Mouse (Mus musculus) frontal cortex, postnatal 10 days (tissue): ENCODE results near the gene Cdh13.

Experiments
- DNase-seq, 2 experiments: peaks; one replicate each; pipeline ENCODE4 v3.0.0; 2022; ENCODE audit warnings: low spot score in 2 of 2, mixed read lengths in 1 of 2

Cdh13 gene

GRCm38 (mm10) chr8:118565887-118566747, 282.6 kb downstream of the Cdh13 start:
- no peak for DNase-seq

- DNase-seq: no peak
These were observed 285.8 kb downstream of the Cdh13 start for GRCm38 (mm10) chr8:118569366-118569765.

GRCm38 (mm10) chr8:118581256-118581655, 297.7 kb downstream of the Cdh13 start:
- no peak for DNase-seq

GRCm38 (mm10) chr8:118582185-118582584, 298.7 kb downstream of the Cdh13 start:
- no peak for DNase-seq

DNA sequence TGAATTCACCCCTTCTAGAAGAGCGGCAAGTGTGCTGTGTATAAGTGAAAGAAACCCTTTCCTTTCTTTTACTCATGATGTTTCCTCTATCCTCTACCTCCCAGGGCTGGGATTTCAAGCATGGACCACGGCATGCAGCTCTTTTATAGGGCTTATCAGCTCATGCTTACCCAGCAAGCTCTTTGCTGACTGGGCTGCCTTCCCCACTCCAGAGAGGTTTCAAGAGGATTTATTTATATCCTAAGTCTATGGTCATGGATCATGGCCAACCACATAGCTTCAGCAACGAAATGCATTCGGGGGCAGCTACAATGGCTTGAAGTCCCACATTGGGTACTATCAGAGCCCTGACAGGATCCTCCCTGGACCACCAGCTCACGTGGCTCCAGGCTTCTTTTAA, 304.4 kb downstream of the Cdh13 start:
- no peak for DNase-seq

GRCm38 (mm10) chr8:118596816-118597215, 313.3 kb downstream of the Cdh13 start:
- no peak for DNase-seq

DNA sequence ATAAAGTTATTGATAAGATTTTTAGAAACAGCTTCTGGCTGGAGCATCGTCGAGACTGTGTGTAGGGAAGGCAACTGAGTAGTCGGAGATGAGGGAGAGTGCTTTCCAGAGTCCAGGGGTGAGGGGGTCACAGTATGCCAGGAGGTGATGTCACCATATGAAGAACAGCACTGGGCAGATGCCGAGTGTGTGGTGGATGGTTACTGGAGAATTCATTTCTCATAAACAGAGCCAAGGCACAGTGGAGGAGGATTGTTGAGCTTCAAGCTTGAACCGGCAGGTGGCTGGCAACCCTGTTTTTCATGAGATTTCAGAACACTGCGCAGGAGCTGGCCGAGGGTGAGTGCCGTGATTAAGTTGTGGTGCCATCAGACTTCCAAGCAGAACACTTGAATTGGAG, 317.8 kb downstream of the Cdh13 start:
- DNase-seq: no peak

GRCm38 (mm10) chr8:118602074-118602473, 318.5 kb downstream of the Cdh13 start:
- DNase-seq: no peak

DNA sequence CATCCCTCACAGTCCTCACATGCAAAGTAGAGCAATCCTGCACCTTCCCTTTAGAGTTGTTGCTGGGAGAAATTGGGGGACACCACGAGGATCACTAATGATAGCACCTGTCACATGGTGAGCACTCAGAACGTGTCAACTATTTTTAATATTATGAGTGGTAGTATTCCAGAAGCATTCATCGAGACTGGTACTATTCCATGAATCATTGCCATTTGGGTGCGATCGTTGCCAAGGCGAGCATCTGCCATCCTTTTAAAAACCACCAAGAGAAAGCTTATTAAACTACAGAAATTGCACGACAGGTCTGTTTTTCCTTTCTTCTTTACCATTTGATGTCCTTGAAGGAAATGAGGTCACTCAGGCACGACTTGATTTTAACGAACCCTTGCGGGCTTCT, 328.0 kb downstream of the Cdh13 start:
- DNase-seq: peak in 1 of 2 experiments; percentile 18

DNA sequence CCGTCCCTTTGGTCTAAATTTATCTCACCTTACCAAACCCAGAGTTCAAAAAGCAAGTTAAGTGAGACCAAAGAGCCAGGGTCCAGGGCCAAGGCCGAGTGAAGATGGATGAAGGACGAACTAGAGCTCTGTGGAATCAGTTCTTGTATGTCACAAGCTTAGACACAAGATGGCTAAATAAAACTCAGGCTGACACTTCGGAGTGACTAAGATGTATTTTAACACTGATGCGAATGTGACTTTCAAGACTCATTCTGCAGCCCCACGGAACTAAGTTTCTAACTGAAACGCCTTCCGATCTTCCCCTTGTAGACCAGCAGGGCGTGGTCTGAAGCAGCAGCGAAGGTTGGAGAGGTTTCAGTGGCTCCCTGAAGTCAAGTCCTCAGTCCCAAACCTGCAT, 334.7 kb downstream of the Cdh13 start:
- no peak for DNase-seq

DNA sequence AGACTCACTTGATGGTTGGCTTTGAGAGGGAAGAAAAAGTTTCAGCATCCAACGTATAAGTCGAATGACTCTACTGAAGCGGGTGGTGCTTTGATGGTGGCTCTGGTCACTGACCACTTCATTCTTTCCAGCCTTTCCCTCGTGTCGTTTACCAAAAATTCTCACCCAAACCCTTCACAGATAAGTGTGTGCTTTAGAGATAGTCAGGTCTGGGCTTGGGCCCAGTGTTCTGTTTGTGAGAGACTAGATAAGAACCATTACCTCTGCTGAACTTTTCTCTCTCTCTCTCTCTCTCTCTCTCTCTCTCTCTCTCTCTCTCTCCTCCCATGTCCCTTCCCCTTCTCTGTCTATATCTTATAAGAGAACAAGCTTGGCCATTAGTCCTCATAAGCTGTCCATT, 342.9 kb downstream of the Cdh13 start:
- no peak for DNase-seq

DNA sequence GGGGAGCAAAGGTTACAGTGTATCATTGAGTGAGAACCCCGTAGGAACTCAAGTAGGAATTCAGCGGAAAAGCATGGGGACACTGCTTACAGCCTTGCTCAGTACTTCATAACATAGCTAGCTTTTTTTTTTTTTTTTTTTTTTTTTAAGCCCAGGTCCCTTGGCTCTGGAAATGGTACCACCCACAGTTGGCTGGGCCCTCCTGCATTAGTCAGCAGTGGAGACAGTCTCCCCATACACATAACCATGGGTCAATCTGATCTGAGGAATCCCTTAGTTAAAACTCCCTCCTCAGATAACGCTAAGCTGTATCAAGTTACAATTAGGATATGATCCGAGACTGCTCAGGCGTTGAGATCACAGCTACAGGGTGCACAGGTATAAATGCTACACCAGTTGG, 344.2 kb downstream of the Cdh13 start:
- no peak for DNase-seq

DNA sequence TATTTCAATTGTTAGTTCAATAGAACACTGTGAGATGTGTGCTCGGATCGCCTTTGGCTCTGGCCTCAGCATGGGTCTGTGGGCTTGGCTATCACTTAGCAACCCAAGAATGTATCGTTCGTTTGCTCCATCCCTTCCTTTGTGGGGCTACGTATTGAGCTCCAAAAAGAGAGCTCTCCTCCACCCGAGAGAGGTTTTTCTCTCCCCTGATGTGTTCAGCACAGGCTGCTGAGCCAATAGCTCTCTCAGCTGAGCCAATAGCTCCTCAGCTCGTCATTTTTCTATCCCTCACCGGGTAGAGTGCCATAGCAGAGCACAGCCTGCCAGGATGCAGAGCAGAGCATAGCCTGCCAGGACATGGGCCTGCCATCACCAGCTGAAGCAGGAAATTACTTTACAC, 345.2 kb downstream of the Cdh13 start:
- no peak for DNase-seq

DNA sequence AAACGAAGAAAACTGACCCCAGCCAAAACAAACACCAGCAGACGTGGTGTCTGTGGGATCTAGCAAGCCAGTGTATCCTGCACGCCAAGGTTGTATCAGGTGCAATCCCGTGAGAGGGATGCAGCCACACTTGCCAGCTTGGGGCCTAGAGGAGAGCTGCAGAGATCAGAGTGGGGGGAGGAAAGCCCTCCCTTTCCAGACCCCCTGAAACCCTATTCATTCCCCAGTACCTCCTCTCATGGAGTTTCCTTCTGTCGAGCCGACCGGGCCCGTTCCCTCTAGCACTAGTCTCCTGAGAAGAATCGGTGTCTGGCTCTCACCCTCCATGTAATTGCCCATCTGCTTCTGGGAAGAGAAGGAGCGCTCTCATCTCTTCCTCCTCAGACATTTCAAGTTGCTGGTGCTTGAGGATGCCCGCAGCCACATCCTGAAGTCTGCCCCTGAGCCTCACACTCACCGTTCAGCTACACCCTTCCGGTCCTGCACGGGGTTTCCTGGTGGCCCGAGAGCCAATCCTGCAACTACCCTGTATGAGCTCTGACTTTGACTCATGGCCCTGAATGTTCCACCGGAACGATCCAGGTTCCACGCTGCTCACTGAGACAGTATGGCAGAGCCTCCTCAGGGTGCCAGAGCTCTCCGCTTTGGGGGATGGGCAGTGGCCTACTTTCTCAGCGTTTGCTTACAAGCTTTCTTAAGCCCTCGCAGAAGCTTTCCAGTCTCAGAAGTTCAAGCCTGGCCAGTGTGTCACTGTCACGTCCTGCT, 351.9 kb downstream of the Cdh13 start:
- DNase-seq: no peak

DNA sequence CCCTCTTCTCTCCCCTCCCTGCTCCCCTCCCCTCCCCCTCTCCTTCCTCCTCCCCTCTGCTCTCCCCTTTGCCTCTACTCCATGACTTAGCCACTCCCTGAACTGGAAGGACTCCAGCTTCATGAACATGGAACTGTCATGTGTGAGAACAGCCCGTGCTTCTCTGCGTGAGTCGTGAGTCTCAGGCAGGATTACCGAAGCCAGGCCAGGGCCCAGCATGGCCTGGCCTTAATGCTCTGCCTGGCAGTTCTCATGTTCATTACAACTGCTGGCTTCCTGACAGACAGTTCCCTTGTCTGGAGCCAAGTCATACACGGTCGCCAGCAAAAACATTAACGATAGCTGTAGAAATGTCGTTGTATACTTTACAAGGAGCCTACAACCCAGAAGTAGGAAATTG, 356.1 kb downstream of the Cdh13 start:
- DNase-seq: no peak

DNA sequence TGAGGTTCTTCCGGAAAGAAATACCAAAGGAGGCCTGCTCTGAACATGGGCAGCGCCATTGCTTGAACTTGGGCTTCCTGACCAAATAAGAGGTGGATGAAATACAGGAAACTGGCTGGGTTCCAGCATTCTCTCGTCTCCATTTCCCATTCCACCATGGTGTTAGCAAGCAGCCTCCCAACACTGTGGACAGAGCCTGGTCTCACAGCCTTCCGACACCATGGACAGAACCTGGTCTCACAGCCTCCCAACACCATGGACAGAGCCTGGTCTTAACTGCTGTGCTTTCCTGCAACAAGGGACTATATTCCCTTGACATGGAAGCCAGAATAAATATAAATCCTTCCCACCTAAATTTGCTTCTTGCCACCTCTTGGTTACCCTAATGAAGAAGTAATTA, 358.3 kb downstream of the Cdh13 start:
- no peak for DNase-seq

GRCm38 (mm10) chr8:118648801-118649537, 365.4 kb downstream of the Cdh13 start:
- no peak for DNase-seq

GRCm38 (mm10) chr8:118649981-118650380, 366.4 kb downstream of the Cdh13 start:
- no peak for DNase-seq

- no peak for DNase-seq
These were observed 378.7 kb downstream of the Cdh13 start for GRCm38 (mm10) chr8:118662001-118662829.

DNA sequence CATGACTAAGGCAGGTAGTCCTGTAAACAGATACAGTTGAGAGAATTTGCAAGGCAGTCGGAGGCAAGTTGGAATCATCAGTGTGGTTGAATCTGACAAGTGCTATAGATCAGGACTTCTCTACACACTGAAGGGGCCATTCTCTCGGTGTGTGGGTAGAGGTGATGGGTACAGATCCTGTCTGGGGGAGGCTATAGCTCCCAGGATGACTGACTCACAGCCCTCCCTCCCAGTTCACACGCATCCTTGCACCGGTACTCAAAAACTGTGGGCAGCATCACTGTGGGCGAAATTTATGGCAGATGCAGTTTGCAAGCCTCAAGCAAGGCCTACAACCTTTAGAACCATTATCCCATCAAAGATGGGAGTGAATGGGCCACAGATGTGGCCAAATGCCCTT, 381.5 kb downstream of the Cdh13 start:
- DNase-seq: no peak

GRCm38 (mm10) chr8:118667736-118668135, 384.2 kb downstream of the Cdh13 start:
- peak in 1 of 2 experiments; percentile 26 for DNase-seq
